Mouse (Mus musculus): ENCODE measurements around the gene Mfap3. TPM values are rescaled to one million over a fixed set of nuclear protein-coding genes. Genes with fewer than 3 reads are reported as not detected.
"Not testable (repeated sequence)": the region's sequence is repeated elsewhere in the genome, so short reads cannot be mapped to it uniquely, and the experiment has no call there.

Mfap3 gene
- polyA plus RNA-seq, 1 experiment from 2014 or later: 28.0 TPM

DNA sequence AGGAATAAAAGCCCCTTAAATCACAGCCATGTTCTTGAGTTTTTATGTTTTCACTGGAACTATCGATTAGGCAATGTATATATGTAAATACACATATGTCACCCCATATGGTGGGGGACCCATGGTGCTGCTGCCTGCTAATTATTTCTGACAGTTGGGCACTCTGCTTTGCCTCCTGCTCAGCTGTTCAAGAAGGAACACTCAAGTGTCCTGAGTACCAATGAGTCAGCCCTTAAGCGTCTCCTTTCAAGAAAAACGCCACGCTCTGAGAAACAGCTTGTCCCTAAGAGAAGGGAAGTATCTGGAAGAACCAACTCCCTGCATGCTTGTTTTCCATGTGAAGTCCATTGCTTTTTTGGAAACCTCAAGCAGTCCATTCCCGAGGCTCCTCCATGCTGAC is 17.4 kb downstream of the Mfap3 start:
- Histone ChIP-seq H3K27ac (ENCODE audit: low read depth, low read length) (no peak overlapping the region), H3K36me3 (ENCODE audit: control insufficient read depth, insufficient read depth, low read length) (no peaks in the 10 kb centered on the region), H3K27me3 (replicated peaks; ENCODE audit: control insufficient read depth, insufficient read depth, low read length) (no peaks in the 10 kb centered on the region), H3K9me3 (ENCODE audit: control insufficient read depth, low read length) (no peaks in the 10 kb centered on the region), H3K4me2 (no peak overlapping the region), H3K9ac (ENCODE audit: low read depth, low read length) (no peak overlapping the region), H3K4me1 (replicated peaks; ENCODE audit: control insufficient read depth, insufficient read depth, low read length) (no peaks in the 10 kb centered on the region), H3K4me3 (ENCODE audit: low read depth, low read length) (no peak overlapping the region)
- ATAC-seq (replicated peaks; ENCODE audit: low FRiP score) (no peak), DNase-seq (ENCODE audit: low spot score) (no peak)
- 93% methylated on average over 5 of the region's 5 CpGs for WGBS

DNA sequence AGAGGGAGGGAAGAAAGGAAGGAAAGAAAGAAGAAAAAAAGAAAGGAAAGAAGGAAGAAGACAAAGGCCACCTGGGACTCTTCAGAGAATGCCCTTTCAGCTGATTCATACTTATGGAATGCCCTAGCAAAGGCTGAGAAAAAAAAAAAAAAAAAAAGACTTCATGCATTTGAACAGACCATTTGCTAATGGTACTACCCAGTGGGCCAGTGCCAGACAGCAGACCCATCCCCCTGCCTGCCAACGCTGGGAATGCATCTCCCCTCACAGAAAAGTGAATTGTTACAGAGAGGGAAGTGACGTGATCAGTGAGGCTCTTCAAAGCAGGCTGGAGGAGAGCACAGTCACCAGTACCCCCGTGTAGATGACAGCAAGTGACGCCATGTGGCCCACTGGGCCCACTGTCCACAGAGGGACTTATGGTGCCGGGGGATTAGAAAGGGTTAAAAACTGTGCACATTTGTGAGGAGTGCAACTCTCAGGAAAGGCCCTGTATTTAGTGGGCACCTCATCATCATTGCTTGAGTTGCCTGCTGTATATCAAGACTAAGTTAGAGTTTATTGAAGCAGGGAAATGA is 21.5 kb downstream of the Mfap3 start:
- DNase-seq (ENCODE audit: low spot score) (no peak), ATAC-seq (replicated peaks; ENCODE audit: low FRiP score) (no peak)
- Histone ChIP-seq H3K27ac (ENCODE audit: low read depth, low read length) (no peak overlapping the region), H3K4me1 (replicated peaks; ENCODE audit: control insufficient read depth, insufficient read depth, low read length) (no peaks in the 10 kb centered on the region), H3K36me3 (ENCODE audit: control insufficient read depth, insufficient read depth, low read length) (no peaks in the 10 kb centered on the region), H3K9ac (ENCODE audit: low read depth, low read length) (no peak overlapping the region), H3K4me2 (no peak overlapping the region), H3K9me3 (ENCODE audit: control insufficient read depth, low read length) (no peaks in the 10 kb centered on the region), H3K27me3 (replicated peaks; ENCODE audit: control insufficient read depth, insufficient read depth, low read length) (no peaks in the 10 kb centered on the region), H3K4me3 (ENCODE audit: low read depth, low read length) (no peak overlapping the region)
- WGBS: 78% methylated on average over 5 of the region's 5 CpGs

DNA sequence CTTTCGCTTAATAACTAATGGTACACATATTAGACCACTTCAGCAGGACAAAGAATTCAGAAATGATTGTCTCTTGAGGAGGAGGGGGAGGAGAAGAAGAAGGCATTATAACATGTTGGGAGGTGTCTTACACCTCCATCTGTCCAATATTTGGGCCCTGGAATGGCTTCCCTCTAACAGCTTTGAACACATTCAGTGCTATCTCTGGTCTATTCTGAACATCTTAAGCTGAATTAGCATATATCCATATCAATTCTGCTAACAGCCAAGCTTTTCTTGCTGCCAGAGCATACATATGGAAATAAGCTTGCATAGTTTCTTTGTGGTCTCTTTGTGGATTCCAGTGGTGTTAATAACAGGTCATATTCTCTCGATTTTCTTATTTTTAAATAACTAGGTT is 22.2 kb downstream of the Mfap3 start:
- Histone ChIP-seq H3K4me2 (no peak overlapping the region), H3K4me3 (ENCODE audit: low read depth, low read length) (no peak overlapping the region), H3K36me3 (ENCODE audit: control insufficient read depth, insufficient read depth, low read length) (no peaks in the 10 kb centered on the region), H3K9me3 (ENCODE audit: control insufficient read depth, low read length) (no peaks in the 10 kb centered on the region), H3K27me3 (replicated peaks; ENCODE audit: control insufficient read depth, insufficient read depth, low read length) (no peaks in the 10 kb centered on the region), H3K27ac (ENCODE audit: low read depth, low read length) (no peak overlapping the region), H3K9ac (ENCODE audit: low read depth, low read length) (no peak overlapping the region), H3K4me1 (replicated peaks; ENCODE audit: control insufficient read depth, insufficient read depth, low read length) (no peaks in the 10 kb centered on the region)
- WGBS: 85% methylated on average over 2 of the region's 2 CpGs
- DNase-seq (ENCODE audit: low spot score) (no peak), ATAC-seq (replicated peaks; ENCODE audit: low FRiP score) (no peak)

DNA sequence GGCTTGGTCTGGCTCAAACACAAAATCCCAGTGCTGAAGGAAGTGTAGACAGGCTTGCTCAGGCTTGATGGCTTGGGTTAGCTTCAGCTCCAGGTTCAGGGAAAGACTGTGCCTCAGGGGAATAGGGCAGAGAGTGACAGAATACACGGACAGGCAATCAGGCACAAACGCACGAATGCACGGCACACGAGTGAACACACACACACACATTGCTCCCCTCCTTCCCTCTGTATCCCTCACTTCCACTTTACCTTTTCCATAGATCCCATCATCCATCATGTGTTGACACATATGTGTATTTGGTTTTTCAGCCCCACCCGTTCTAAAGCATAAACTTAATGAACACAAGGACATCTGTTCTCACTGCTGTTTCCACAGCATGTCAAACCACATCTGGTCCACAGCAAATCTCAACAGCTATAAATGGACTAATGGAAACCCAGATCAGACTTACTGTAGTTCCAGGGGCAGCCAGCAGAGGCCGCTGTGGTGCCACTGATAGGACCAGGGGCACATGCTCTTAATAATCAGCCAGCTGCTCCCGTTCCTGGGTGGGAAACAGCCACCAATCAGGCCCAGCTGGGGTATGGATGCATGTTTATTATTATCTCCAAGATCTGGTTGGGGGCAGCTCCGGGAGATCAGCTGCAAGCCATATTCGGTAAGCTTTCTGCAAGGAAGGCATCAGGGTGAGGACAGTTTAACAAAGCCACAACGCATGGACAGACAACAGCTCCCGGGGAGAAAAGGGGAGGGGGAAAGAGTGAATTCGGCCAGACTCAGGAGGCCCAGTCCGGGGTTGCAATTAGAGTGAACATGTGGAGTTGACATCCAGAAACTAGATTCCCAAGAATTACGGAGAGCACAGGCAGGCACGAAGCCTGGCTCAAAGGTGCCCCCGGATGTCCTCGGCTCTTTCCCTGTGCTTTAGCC is 30.4 kb downstream of the Mfap3 start:
- H3K4me3 ChIP-seq (ENCODE audit: low read depth, low read length): no peak overlapping the region
- no peak overlapping the region for H3K9ac ChIP-seq (ENCODE audit: low read depth, low read length)
- ATAC-seq (replicated peaks; ENCODE audit: low FRiP score): no peak

DNA sequence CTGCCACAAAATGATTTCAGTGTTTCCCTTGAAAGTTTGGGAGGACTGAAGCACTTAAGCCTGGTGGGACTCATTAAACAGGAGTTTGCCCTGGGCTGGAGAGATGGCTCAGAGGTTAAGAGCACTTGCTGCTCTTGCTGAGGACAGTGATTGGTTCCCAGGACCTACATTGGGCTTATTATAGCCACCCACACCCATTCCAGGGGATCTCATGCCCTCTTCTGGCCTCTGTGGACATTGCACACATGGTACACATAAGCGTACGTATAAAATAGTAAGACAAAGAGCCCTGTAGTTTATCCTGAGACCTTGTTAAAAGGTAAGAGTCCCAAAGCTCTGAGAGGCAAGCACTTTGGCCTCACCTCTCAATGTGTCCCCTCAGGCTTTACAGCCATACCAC is 31.8 kb downstream of the Mfap3 start:
- no peaks in the 10 kb centered on the region for H3K4me1 ChIP-seq (replicated peaks; ENCODE audit: control insufficient read depth, insufficient read depth, low read length)
- no peaks in the 10 kb centered on the region for H3K36me3 ChIP-seq (ENCODE audit: control insufficient read depth, insufficient read depth, low read length)
- H3K4me3 ChIP-seq (ENCODE audit: low read depth, low read length): no peak overlapping the region
- no peaks in the 10 kb centered on the region for H3K9me3 ChIP-seq (ENCODE audit: control insufficient read depth, low read length)
- H3K4me2 ChIP-seq: no peak overlapping the region
- ATAC-seq (replicated peaks; ENCODE audit: low FRiP score): no peak
- DNase-seq (ENCODE audit: low spot score): no peak
- H3K27ac ChIP-seq (ENCODE audit: low read depth, low read length): no peak overlapping the region
- H3K9ac ChIP-seq (ENCODE audit: low read depth, low read length): no peak overlapping the region
- WGBS: 95% methylated on average over 2 of the region's 2 CpGs
- no peaks in the 10 kb centered on the region for H3K27me3 ChIP-seq (replicated peaks; ENCODE audit: control insufficient read depth, insufficient read depth, low read length)

More for the DNA sequence above, 30.4 kb downstream of the Mfap3 start:
- DNase-seq (ENCODE audit: low spot score): peak; percentile 81
- Histone ChIP-seq H3K4me2 (no peak overlapping the region), H3K9me3 (ENCODE audit: control insufficient read depth, low read length) (no peaks in the 10 kb centered on the region), H3K36me3 (ENCODE audit: control insufficient read depth, insufficient read depth, low read length) (no peaks in the 10 kb centered on the region), H3K27ac (ENCODE audit: low read depth, low read length) (no peak overlapping the region), H3K4me1 (replicated peaks; ENCODE audit: control insufficient read depth, insufficient read depth, low read length) (no peaks in the 10 kb centered on the region), H3K27me3 (replicated peaks; ENCODE audit: control insufficient read depth, insufficient read depth, low read length) (no peaks in the 10 kb centered on the region)
- 42% methylated on average over 18 of the region's 18 CpGs for WGBS

DNA sequence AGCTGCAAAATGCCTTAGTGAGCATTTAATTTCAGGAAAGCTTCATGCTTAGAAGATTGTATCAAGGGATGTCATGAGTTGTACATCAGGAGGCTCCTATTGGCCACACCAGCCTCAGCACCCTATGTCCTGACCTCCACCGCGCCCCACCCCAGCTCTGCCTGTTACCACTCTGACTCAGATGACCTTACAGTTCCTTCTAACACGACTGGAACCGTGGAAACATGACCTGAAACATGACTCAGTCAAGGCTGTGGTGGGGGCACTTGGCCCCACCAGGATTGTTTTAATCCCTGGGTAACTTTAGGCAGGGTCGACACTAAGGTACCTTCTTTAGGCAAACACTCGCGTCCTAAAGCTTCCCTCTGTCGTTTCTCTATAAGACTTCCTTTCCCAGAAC is 32.6 kb downstream of the Mfap3 start:
- ATAC-seq (replicated peaks; ENCODE audit: low FRiP score) (no peak), DNase-seq (ENCODE audit: low spot score) (no peak)
- Histone ChIP-seq H3K4me3 (ENCODE audit: low read depth, low read length) (no peak overlapping the region), H3K9me3 (ENCODE audit: control insufficient read depth, low read length) (no peaks in the 10 kb centered on the region), H3K27me3 (replicated peaks; ENCODE audit: control insufficient read depth, insufficient read depth, low read length) (no peaks in the 10 kb centered on the region), H3K27ac (ENCODE audit: low read depth, low read length) (no peak overlapping the region), H3K4me2 (no peak overlapping the region), H3K4me1 (replicated peaks; ENCODE audit: control insufficient read depth, insufficient read depth, low read length) (no peaks in the 10 kb centered on the region), H3K9ac (ENCODE audit: low read depth, low read length) (no peak overlapping the region), H3K36me3 (ENCODE audit: control insufficient read depth, insufficient read depth, low read length) (no peaks in the 10 kb centered on the region)
- WGBS: 82% methylated on average over 8 of the region's 8 CpGs

DNA sequence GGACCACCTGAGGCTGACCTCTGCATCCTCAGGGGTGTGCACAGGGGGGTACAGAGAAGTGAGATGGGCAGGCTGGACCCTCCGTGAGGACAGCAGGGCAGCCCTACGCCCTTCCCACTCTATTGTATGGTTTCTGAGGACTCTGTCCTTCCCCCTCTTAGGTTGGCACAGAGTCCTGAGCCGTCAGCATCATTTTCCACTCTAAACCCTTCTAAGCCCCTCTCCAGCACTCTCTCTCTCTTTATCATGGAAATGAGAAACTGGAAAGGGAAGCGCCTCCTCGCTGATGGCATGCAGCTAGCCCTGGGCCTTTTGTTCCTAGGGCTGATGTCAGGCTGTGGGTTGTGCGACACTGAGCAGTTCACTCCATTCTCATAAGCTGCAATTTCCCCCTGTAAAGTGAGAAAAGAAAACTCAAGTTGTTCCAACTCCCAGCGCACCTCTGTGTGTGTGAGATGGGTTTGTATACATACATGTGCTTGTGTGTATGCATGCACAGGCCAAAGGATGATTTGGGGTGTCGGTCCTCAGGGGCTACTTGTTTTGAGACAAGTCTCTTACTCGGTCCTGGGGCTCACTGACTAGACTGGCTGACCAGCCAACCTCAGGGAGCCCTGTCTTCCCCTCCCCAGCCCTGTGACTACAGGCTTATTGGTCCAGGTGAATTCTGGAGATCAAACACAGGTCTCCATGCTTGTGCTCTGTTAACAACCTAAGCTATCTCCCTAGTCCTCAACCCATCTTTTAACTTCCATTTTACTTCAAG is 34.7 kb downstream of the Mfap3 start:
- no peak overlapping the region for H3K9ac ChIP-seq (ENCODE audit: low read depth, low read length)
- no peaks in the 10 kb centered on the region for H3K4me1 ChIP-seq (replicated peaks; ENCODE audit: control insufficient read depth, insufficient read depth, low read length)
- 75% methylated on average over 9 of the region's 9 CpGs for WGBS
- DNase-seq (ENCODE audit: low spot score) (no peak), ATAC-seq (replicated peaks; ENCODE audit: low FRiP score) (no peak)
- no peaks in the 10 kb centered on the region for H3K27me3 ChIP-seq (replicated peaks; ENCODE audit: control insufficient read depth, insufficient read depth, low read length)
- no peaks in the 10 kb centered on the region for H3K36me3 ChIP-seq (ENCODE audit: control insufficient read depth, insufficient read depth, low read length)
- H3K9me3 ChIP-seq (ENCODE audit: control insufficient read depth, low read length): no peaks in the 10 kb centered on the region
- H3K4me2 ChIP-seq: no peak overlapping the region
- no peak overlapping the region for H3K27ac ChIP-seq (ENCODE audit: low read depth, low read length)
- H3K4me3 ChIP-seq (ENCODE audit: low read depth, low read length): no peak overlapping the region

DNA sequence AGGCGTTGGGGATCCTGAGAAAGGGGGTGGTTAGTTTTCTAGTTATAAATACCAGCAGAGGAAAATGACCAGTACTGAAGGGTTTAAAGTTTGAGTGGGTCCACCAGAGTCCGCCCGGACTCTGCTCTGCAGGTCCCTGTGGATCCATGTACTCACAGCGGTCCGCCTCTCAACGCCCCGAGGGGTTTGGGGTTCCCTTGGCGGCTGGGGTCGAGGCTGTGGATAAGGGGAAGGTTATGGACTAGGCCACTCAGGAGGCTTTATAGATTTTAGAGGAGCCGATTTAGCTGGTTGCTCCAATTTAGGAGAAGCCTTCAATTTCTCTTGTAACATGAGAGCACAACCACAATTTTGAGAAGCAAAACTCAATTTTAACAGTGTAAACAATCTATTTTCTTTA is 39.5 kb downstream of the Mfap3 start:
- H3K9ac ChIP-seq (ENCODE audit: low read depth, low read length); H3K4me2 ChIP-seq; H3K27me3 ChIP-seq (replicated peaks; ENCODE audit: control insufficient read depth, insufficient read depth, low read length); H3K36me3 ChIP-seq (ENCODE audit: control insufficient read depth, insufficient read depth, low read length); H3K9me3 ChIP-seq (ENCODE audit: control insufficient read depth, low read length); H3K27ac ChIP-seq (ENCODE audit: low read depth, low read length); ATAC-seq (replicated peaks; ENCODE audit: low FRiP score); DNase-seq (ENCODE audit: low spot score); H3K4me3 ChIP-seq (ENCODE audit: low read depth, low read length); H3K4me1 ChIP-seq (replicated peaks; ENCODE audit: control insufficient read depth, insufficient read depth, low read length): not testable (repeated sequence)
- 88% methylated on average over 9 of the region's 10 CpGs for WGBS

All from liver, embryonic 11.5 days (tissue).